Comparison of ENCODE assay signal across 18 mouse cellular contexts in genomic region chr6:93845080-93845479, GRCm38 (mm10).
DNase-seq lines count a peak whose midpoint lies in the region; ATAC-seq and TF ChIP-seq lines count a peak whose summit lies in the region.
"Had no signal": no experiment of that assay in that cellular context is flagged by ENCODE, and none has a peak within 500 bp of the region (broad histone marks: within the 10 kb centered on the region; RNA-seq: fewer than 3 reads in every experiment).

No protein-coding gene starts in this region.

- intact Hi-C loops in gastrocnemius, adult 2 months (cut with DNase I) = no loop called here
- intact Hi-C loops in gastrocnemius, postnatal 36 days (cut with DNase I) = loop anchor here (10.0 kb wide), 1 partner anchor 60 kb away; no protein-coding TSS in a partner anchor

- H3K4me1 ChIP-seq in forebrain, embryonic 12.5 days = peaks cover 41% of the 10 kb centered on the region
- H3K4me1 ChIP-seq in forebrain, embryonic 10.5 days = peaks cover 38% of the 10 kb centered on the region
- peaks cover 45% of the 10 kb centered on the region for H3K4me1 ChIP-seq in forebrain, embryonic 16.5 days (replicated peaks; ENCODE audit: control insufficient read depth, insufficient read depth, low read length)
- H3K4me1 ChIP-seq in hindbrain, embryonic 16.5 days (ENCODE audit: control insufficient read depth, insufficient read depth, low read depth, low read length) = peaks cover 31% of the 10 kb centered on the region
- H3K4me1 ChIP-seq: intestine, embryonic 15.5 days had no signal

- 75% methylated on average over 5 of the region's 5 CpGs for WGBS in forebrain, embryonic 12.5 days
- WGBS in forebrain, embryonic 10.5 days = 87% methylated on average over 5 of the region's 5 CpGs
- 44% methylated on average over 5 of the region's 5 CpGs for WGBS in forebrain, embryonic 16.5 days
- 46% methylated on average over 5 of the region's 5 CpGs for WGBS in hindbrain, embryonic 16.5 days

- DNase-seq in forebrain, embryonic 10.5 days (ENCODE audit: extremely low spot score, low spot score) = no peak
- DNase-seq in gastrocnemius, adult 2 months = no peak
- no peak for DNase-seq in gastrocnemius, postnatal 36 days
- peak; percentile 47 for DNase-seq in brain, adult 2 months (ENCODE audit: low read depth, low spot score)
- DNase-seq: adrenal gland, postnatal 10 days; B cell, adult 2 months; embryo, embryonic 11 days; kidney, adult 18-20 months had no signal

- TF ChIP-seq CTCF in gastrocnemius, adult 2 months (IDR thresholded peaks at IDR 0.05) = no peak

- no peaks in the 10 kb centered on the region for H3K36me3 ChIP-seq in forebrain, embryonic 12.5 days (replicated peaks)
- peaks cover 2% of the 10 kb centered on the region; the same call in 1 of the 2 replicates for H3K36me3 ChIP-seq in forebrain, embryonic 10.5 days (replicated peaks)
- no peaks in the 10 kb centered on the region for H3K36me3 ChIP-seq in forebrain, embryonic 16.5 days (ENCODE audit: control insufficient read depth, insufficient read depth)
- no peaks in the 10 kb centered on the region; the same call in 1 of the 2 replicates for H3K36me3 ChIP-seq in hindbrain, embryonic 16.5 days (ENCODE audit: control insufficient read depth, insufficient read depth, low read length)
- H3K36me3 ChIP-seq: embryonic facial prominence, embryonic 15.5 days; heart, embryonic 10.5 days; hindbrain, embryonic 13.5 days; intestine, embryonic 15.5 days had no signal

- no peak overlapping the region for H3K9ac ChIP-seq in forebrain, embryonic 12.5 days
- no peak overlapping the region for H3K9ac ChIP-seq in forebrain, embryonic 16.5 days (replicated peaks; ENCODE audit: low read depth, low read length)
- H3K9ac ChIP-seq in hindbrain, embryonic 16.5 days (ENCODE audit: low read depth, low read length) = no peak overlapping the region
- H3K9ac ChIP-seq: embryonic facial prominence, embryonic 15.5 days; hindbrain, embryonic 13.5 days; intestine, embryonic 15.5 days had no signal

- H3K27ac ChIP-seq in forebrain, embryonic 12.5 days = peak overlapping the region; percentile 31; the same call in 1 of the 2 replicates
- no peak overlapping the region for H3K27ac ChIP-seq in forebrain, embryonic 10.5 days
- H3K27ac ChIP-seq in gastrocnemius, adult 2 months = peak overlapping the region; percentile 28
- H3K27ac ChIP-seq in forebrain, embryonic 16.5 days (ENCODE audit: low read length) = 0 out of 2 replicates have a peak overlapping the region, but pooled peaks have one; percentile 12
- H3K27ac ChIP-seq in hindbrain, embryonic 16.5 days (ENCODE audit: low read depth, low read length) = no peak overlapping the region
- H3K27ac ChIP-seq: embryonic facial prominence, embryonic 15.5 days; heart, embryonic 10.5 days; intestine, embryonic 15.5 days had no signal

- H3K4me2 ChIP-seq in forebrain, embryonic 12.5 days = no peak overlapping the region
- H3K4me2 ChIP-seq in forebrain, embryonic 16.5 days (ENCODE audit: low read length) = no peak overlapping the region
- no peak overlapping the region for H3K4me2 ChIP-seq in hindbrain, embryonic 16.5 days (ENCODE audit: low read length)
- H3K4me2 ChIP-seq: embryonic facial prominence, embryonic 15.5 days; hindbrain, embryonic 13.5 days; intestine, embryonic 15.5 days had no signal

- H3K27me3 ChIP-seq in forebrain, embryonic 12.5 days = no peaks in the 10 kb centered on the region
- H3K27me3 ChIP-seq in forebrain, embryonic 10.5 days (ENCODE audit: poor library complexity, severe bottlenecking) = no peaks in the 10 kb centered on the region
- H3K27me3 ChIP-seq in forebrain, embryonic 16.5 days (replicated peaks; ENCODE audit: control insufficient read depth, insufficient read depth, low read length) = no peaks in the 10 kb centered on the region
- no peaks in the 10 kb centered on the region for H3K27me3 ChIP-seq in hindbrain, embryonic 16.5 days (replicated peaks; ENCODE audit: control insufficient read depth, insufficient read depth, low read length)
- H3K27me3 ChIP-seq: embryonic facial prominence, embryonic 15.5 days; hindbrain, embryonic 13.5 days; intestine, embryonic 15.5 days had no signal

- no peaks in the 10 kb centered on the region for H3K9me3 ChIP-seq in forebrain, embryonic 12.5 days
- H3K9me3 ChIP-seq in forebrain, embryonic 10.5 days = no peaks in the 10 kb centered on the region
- no peaks in the 10 kb centered on the region for H3K9me3 ChIP-seq in forebrain, embryonic 16.5 days (ENCODE audit: control insufficient read depth, low read length)
- no peaks in the 10 kb centered on the region for H3K9me3 ChIP-seq in hindbrain, embryonic 16.5 days (ENCODE audit: control insufficient read depth, low read length)
- H3K9me3 ChIP-seq: embryonic facial prominence, embryonic 15.5 days; G1E; heart, embryonic 10.5 days; hindbrain, embryonic 13.5 days; intestine, embryonic 15.5 days had no signal

- H3K4me3 ChIP-seq in forebrain, embryonic 12.5 days (replicated peaks) = no peak overlapping the region
- H3K4me3 ChIP-seq in forebrain, embryonic 10.5 days = no peak overlapping the region
- H3K4me3 ChIP-seq in gastrocnemius, adult 2 months = no peak overlapping the region
- no peak overlapping the region for H3K4me3 ChIP-seq in forebrain, embryonic 16.5 days (replicated peaks; ENCODE audit: low read length)
- no peak overlapping the region for H3K4me3 ChIP-seq in hindbrain, embryonic 16.5 days (ENCODE audit: low read length)
- H3K4me3 ChIP-seq: embryonic facial prominence, embryonic 15.5 days; erythroblast, embryonic 14.5 days; heart, embryonic 10.5 days; hindbrain, embryonic 13.5 days; intestine, embryonic 15.5 days had no signal

- no peak for ATAC-seq in forebrain, embryonic 12.5 days (ENCODE audit: low FRiP score)
- no peak for ATAC-seq in forebrain, embryonic 16.5 days
- no peak for ATAC-seq in hindbrain, embryonic 16.5 days
- ATAC-seq: CD4-positive, CD25-positive, alpha-beta regulatory T cell, adult 4 months; intestine, embryonic 15.5 days had no signal

Comparison
In these comparisons a context has a peak if more than half of its experiments do, and no peak if none do; other contexts are left out.
1. H3K27ac ChIP-seq: peak in forebrain, embryonic 12.5 days (single experiment), gastrocnemius, adult 2 months (single experiment) and forebrain, embryonic 16.5 days (single experiment); none in forebrain, embryonic 10.5 days (single experiment) and hindbrain, embryonic 16.5 days (single experiment).